Mouse (Mus musculus) ovary, adult 18-20 months (tissue): ENCODE data around the gene Ctnnd2.

Experiments
- DNase-seq: peaks from one replicate; pipeline ENCODE4 v3.0.0; 2022; ENCODE audit warnings: low spot score, mixed read lengths

Gene Ctnnd2

DNA sequence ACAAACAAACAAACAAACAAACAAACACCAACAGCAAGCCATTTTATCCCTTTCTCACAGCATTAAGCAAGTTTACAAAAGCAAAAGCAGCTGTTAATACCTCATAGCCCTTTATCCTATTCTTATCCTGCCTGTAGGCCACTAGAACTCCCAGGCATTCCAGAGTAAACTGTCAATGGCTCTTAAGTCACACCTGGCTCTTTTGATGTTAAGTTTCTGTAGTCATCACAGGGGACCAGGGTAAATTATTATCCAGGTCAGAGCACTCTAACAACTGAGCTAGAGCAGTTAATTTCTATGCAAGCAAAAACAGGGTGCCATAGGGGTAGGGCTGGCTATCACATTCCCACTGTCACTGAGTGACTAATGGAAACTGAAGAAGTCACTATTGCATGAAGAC lies 214.1 kb downstream of the Ctnnd2 start:
- DNase-seq, result no peak

DNA sequence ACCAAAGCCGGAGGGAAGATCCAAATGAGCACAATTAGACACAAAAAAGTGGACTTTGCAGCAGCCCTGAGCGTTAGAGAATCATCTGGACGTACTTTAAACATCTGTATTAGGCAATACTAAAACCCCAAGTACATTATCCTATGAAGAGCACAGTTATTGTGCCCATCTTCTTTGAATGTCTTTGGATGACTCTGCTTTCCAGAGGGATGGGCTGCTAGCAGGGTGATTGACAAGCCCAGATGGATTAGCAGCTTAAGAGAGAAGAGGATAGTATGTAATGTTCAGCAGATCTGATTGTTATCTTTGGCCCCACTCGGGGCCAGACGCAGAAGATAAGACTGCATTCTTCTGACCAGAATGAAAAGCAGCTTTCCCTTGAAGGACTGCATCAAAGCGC lies 214.9 kb downstream of the Ctnnd2 start:
- DNase-seq, result no peak

DNA sequence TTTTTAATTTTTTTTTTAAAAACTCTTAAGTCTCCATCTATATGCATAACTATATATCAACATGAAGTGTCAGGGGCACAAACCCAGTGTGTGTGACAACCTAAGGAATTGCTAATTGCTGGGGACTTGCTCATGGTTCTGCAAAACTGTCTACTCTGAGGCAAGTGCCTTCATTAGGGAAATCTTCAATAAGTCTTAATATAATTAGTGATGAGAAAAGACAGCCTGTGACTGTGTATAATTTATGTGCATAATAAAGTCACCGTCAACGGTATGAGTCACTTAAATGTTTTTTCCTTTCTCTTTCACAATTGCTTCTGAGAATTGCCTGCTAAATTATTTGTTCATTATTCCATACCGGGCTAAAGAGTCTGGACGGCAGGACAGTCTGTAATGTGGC lies 228.7 kb downstream of the Ctnnd2 start:
- no peak for DNase-seq

DNA sequence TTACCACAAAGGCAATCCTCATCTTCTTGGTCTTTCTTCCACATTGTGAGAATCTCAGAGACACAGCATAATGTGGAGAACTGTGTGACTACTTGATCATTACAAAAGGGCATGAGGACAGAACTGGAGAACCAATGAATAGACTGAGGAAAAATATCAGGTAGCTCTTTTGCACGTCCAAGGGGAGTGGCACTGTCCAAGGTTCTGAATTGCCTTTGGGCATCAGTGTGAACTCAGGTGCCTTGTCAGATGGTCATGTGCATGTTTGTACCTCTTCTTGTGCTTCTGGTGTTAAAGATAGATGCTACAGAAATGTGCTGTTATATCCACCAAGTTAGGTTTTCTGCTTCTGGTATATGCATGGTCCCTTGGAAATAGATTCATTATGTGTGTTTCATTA lies 233.9 kb downstream of the Ctnnd2 start:
- DNase-seq, result no peak

DNA sequence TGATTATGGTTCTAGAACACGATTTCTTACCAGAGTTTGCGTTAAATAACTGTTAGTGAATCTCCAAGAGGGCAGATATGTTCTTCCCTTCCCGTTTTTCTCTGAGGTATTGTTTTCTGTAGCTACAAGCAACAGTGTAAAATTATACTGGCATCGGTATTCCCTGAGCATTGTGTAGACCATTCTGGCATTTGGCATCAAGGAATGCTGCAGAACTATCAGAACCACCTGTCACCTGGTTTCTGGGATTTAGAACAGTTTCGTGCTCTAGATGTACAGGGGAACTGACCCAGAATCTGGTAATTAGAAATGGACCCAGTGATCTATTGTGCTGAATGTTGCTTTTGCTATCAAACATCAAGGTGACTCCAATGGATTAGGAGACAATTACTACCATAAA lies 250.8 kb downstream of the Ctnnd2 start:
- DNase-seq, result no peak

DNA sequence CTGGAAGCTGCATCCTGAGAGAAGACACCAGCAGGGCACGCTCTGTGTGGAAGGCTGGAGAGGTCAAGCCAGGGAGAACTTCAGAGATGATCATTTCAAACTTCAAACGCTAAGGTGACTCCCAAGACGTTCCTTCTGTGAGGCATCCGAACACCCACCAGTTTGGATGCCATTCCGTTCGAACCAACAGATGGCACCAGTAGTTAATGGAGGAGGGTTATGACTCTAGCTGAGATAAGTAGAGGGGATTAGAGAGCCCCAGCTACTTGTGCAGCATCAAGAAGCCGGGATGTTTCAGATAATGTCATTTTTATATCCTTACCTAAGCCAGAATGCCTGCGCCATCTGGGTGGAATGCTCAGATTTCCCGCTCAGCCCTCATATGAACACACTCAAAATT lies 251.9 kb downstream of the Ctnnd2 start:
- DNase-seq, result no peak

DNA sequence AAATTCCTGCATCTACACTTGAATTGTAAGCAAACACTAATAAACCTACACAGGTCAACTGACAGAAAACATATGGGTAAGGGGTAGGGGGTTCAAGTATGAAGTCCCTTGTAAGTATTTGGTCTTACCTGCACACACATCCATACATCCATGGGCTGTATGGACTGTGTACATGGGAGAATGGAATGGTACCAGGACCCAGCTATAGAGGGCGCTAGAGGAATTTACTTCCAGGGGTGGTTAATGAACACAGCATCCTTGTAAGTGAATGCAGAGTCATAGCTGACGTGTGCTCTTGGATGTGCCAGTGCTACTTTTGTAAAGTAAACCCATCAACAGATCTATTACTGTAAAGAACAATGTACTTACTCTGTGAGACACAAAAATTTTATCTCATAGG lies 254.9 kb downstream of the Ctnnd2 start:
- DNase-seq, result no peak

DNA sequence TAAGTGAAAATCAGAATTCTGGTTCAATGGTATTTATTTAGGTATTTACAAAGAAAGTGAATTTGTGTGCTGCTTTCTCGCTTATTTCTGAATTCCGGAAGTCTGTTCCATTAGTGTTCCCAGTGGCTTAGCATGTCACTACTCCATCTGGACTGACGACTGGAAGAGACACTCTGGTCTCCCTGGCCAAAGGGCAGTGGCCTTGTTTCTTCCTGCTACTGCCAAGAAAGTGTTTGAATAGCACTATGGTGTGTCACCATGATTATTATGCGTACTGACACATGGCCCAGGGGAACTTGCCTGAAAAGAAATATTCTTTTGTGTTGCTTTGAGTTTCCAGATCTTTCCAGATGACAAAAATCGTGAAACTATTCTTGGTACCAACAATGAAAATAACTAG lies 266.7 kb downstream of the Ctnnd2 start:
- DNase-seq, result no peak

DNA sequence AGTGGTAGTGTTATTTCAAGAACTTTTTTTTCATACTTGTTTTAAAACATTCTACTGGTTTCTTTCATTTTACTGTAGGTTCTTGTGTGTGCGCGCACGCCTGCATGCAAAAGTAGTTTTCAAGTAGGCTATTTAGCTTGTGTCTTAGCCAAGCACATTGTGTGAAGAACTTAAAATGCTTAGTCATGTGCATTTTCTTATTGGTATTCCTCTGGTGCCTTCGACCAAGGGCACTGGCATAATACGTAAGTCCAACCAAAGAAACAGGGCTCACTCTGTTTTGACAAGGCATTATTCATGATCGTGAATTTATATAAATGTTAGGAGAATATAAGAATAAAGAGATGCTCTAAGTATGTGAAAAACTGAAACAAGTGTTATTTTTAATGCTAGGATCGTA lies 278.4 kb downstream of the Ctnnd2 start:
- no peak for DNase-seq

DNA sequence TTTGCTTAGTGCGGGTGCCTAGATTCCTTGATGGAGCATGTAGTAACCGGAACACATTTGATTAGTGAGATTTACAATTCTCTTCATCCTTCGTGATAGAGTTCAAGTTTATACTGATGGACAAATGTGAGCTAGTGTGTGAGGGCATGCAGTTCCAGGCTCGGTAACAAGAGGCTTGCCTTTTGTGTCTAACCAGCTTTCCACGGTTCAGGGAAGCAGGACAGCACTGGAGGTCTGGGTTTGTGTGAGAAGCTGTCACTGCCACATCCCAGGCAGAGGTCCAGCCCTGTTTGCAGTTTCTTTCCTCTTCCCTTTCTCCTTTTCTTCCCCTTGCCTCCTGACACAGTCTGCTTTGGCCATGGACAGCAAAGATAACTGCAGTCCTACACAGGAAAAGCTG lies 279.5 kb downstream of the Ctnnd2 start:
- no peak for DNase-seq

DNA sequence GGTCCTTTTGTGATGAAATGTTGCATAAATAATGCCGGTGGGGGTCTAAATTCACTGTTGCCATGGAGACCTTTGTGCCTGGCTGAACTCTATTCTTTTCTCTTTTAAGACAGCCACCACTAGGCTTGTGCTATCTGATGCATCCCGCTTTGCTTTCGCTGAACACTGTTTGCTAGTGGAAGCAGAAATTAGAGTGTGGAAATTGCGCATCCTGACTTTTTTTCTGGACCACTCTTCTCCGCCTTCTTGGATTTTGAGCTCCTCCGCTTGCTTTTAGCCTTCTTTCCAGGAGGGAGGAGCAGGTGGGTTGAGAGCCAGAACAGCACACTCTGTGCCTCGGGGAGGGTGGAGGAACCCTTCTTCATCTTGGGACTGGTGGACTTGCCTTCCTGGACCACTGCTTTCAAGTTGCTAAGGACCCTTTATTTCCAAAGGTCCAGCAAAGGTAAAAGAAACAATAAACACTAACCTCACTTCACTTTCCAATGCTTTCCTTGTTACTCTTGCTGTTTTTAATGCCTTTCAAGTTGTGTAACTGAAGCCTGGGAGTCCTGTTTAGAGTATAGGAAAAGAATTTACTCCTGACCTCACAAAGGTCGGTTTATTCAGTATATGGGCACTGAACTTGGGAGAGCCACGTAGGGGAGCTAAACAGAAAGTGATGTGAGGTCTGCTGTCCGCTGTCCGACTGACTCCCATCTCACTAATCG lies 285.3 kb downstream of the Ctnnd2 start:
- DNase-seq, result no peak

DNA sequence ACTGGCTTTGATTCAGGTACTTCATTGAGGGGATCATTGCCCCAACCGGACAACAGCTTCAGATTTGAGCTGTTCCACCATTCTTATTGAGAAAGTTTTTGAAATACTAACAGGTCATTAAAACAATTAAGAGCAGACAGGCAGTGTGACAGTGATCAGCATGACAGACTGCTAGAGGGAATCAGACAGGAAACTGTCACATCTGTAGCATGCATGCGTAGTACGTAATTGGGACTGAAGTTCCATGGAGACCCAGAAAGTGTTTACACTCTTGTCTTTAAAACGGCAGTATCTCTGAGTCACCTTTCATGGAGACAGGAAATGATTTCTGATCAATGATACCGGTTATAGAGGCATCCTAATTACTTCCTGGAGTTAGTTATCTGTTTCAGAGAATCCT lies 286.3 kb downstream of the Ctnnd2 start:
- no peak for DNase-seq

DNA sequence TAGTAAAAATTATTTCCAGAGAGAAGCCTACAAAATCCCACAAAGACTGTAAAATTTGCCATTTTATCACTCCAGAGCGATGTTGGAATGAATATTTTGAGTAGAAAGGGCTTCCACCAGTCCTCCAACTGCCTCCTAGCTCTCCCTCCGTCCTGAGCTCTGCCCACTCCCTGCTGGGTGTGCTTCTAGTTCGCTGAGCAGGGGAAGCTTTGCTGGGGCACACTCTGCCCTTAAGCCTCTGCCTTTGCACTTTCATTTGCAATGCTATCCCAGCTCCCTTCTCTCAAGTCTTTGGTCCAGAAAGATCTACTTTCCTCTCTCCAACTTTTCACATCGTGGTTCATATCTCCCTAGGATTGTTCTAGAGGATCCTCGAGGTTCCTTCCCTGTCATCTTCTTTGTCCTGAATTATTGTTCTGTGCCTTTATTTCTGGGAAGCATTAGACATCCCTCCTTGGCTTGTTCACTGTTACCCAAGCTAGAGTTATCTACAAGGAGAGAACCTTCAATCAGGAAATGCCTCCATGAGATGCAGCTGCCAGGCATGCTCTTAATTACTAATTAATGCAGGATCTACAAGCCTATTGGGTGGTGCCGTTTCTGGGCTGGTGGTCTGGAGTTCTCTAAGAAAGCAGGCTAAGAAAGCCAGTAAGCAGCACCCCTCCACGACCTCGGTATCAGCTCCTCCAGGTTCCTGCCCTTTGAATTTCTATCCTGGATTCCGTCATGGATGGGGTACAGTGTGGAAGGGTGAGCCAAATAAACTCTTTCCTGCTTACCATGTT lies 288.1 kb downstream of the Ctnnd2 start:
- no peak for DNase-seq

DNA sequence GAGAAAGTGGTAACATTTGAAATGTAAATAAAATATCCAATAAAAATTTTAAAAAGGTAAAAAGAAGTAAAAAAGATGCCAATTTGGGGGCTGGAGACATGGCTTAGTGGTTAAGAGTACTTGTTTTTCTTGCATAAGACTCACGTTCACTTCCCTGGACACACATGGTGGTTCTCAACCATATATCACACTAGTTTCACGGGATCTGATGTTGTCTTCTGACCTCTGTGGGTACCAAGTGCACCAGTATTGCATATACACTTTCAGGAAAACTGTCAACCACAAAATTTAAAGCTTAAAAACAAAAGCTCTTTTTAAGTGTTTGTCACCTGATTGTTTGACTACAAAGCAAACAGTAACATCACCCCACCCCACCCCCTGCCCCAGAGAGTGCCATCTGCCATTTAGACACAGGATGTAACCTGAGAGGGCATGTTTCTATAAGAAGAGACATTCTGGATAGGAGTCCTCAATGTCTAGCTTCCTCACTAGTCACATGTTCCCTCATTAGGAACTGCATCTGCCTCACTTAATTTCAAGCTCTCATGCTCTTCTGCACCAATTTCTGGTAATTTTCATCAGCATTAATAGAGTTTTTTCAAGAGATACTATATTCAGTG lies 290.5 kb downstream of the Ctnnd2 start:
- no peak for DNase-seq

DNA sequence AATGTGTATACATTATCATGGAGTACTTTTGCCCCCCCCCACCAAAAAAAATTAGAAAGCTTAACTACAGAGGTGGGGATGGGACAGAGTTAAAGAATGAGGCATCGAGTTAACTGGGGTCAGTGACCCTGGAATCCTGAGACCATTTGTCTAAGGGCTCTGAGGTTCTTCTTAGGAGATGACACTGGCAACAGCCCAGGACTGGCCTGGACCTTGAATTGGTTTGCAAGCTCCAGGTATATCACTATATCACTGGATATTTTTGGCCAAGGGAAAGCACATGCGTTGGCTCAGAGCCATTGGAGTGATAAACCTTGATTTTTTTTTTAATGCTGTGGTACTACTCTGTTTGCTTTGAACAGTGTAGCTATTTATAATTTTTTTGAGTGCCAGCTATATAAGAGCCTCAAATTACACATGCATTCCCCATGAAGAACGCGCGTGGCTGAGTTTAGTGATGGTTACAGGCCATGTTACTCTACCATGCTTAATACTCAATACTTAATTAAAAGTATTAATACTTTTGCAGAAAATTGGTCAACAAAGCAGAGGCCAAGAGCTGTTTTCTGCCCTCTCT lies 291.2 kb downstream of the Ctnnd2 start:
- DNase-seq, result no peak

DNA sequence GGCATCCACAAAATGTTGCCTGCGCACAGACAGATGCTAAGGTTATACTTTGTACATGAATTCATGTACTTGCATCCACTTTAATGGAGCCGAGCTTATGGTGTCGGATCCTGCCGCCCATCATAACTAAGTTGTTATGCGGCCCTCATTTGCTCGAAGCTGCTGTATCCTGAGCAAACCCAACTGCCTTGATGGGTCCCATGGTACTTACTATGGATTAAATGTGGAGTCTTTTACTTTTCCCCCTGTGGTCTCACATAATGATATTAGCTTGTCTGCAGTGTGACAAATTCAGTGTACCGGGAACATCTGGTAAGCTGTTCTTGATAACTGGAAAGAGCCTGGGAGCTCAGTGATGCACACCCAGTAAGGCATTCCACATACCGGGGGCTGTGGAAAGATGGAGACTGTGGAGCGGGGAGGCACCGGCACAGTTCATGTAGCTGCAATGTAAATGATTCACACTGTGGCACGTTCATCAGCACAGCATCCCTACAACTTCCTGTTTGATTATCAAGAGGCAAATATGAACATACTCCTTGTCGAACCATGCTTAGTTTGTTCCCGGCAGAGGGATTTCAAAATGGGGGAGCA lies 294.7 kb downstream of the Ctnnd2 start:
- DNase-seq, result no peak

DNA sequence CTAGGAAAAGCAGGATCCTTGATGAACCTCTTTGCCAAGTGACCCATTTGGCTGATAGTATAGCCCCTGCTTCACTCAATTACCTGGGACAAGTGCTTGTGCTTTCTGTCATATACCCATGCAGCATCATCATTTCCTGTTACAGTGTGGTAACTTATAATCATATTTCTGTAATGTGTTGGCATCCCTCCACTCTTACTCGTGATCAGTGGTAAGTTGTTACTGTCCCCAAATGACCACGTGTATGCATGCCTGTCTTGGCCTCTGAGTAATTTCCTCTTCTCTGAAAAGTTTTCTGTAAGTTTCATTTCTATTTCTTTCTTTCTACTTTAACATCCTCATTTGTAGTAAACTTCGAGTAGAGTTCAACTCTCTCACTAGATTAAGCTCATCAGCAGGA lies 296.4 kb downstream of the Ctnnd2 start:
- no peak for DNase-seq

DNA sequence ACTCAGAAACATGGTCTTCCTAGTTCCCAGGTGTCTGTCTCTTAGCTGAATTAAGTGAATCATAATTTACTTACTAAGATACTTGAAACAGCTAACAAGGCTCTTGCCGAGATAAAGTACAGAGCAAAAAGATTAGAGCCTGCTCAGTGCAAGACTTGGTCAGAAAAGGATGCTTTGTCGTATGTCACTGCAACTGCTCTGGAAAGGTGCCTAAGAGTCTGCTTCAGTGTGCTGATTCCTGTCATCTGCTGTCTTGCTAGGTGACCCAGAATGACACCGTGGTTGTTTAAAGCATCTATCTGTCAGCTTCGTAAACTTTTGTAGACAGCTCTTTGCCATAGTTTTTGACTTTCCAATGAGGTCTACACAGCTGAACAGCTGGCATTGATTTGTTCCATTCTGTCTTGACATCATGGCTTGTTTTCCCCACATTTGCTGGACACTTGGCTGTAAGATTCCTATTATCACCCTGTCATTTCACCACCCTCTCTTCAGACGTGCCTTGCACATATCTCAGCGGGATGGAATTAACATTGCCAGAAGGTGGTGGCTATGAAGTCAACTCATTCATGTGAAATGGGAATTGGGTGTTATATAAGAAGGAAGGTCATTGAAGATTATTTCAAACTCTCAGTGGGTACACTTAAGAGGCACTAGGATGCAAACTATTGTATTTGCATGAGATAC lies 299.0 kb downstream of the Ctnnd2 start:
- no peak for DNase-seq

DNA sequence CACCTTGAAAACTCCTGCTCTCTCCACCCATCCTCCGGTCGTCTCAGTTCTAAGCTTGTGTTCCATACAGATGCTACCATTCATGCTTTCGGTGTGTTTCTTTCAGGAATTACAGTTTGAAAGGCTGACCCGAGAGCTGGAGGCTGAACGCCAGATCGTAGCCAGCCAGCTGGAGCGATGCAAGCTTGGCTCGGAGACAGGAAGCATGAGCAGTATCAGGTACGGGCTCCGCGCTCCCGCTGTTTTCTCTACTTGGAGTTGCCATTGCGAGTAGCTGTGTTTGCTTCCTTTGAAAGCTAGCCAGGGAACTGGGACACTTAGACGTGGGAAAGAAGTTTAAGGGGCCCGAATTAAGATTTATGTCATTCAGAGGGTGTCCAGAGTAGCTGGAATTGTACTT lies 308.3 kb downstream of the Ctnnd2 start:
- DNase-seq, result no peak

DNA sequence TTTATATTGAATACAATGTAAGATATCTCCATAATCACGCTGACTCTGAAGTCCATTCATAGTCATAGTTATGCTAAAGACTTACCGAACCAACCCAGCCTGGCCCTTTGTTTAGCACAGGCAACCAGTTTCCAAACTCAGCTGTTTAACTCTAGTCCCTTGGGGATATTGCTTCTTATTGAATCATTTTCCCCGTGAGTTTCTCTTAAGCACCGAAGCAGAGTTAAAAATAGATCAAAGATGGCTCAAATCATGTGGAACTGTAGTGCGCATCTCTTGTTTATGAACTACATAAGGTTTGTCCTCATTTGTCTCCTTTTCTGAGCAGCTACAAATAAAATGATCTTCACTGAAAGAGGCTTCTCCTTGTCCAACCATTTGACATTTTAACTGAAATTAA lies 334.1 kb downstream of the Ctnnd2 start:
- DNase-seq, result no peak

DNA sequence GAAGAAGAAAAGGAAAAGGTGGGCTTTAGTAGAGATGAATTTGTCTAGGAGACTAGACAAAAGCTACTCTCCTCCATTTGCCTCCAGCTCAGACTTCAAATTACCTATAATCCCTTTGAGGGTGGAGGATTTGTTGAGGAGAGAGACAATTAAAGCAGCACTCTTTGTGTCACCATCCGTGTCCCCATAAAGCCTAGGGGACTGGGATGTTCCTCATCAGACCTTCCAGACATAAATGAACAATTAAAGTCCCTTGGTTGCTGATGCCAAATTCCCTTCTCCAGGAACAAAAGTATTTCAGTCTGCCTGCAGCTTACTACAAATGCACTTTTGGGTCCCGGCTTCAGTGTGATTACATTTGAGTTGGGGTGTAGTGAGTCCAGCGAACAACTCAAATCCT lies 340.1 kb downstream of the Ctnnd2 start:
- no peak for DNase-seq

DNA sequence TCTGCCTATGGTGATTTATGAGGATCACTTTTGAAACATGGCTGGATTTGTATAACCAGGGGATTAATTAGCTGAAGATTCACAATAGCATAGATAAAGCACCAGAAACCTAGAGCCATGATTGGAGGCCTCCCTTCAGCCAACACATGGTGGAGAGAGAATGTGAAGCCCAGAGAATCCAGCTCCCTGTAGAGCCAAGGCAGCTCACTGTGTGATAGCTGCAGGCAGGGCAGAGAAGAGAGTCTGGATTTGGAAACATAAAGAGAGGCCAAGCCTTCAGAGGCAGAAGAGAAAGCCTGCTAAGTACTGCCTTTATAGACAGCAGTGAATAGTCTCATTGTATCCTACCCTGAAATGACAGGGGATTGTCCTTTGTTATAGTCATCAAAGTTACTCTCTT lies 340.7 kb downstream of the Ctnnd2 start:
- DNase-seq, result no peak
